Mouse (Mus musculus): ENCODE results near the gene Dlx1.

Gene Dlx1

DNA sequence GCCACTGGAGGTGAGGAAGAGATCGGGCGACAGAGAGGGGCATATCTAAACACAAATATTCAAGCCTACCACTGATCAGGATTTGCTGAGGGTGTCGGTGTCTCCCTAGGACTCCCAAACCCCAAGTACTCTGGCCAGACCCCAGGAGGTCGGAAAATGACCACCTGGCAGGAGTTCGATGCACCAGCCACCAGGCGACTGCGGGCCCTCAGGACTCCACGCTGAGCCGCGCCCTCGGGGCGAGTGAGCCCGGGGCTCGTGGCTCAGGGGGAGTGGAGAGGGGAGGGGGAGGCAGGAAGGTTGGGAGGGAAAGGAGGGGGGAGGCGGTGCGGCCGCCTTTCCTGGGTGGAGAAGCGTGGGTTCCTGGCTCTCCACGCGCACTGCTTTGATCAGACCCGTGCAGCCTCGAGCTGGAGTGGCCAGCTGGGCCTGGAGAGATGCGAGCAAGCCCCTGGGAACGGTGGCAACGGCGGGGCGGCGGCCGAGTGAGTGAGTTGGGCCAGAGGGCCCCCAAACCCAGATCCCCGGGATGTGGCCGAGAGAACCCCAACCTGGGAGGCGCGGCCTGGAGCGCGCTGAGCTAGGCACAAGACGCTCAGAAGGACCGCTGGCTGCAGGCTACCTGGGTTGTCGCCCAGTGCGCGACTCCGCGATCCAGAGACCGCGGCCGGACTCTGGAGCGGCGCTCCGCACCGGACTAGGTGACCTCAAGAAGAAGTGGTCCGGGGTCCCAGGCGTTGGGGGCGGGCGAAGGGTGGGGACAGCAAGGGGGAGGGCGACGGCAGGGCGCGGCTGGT is 999 bp downstream of the Dlx1 start:
- no peak for DNase-seq

DNA sequence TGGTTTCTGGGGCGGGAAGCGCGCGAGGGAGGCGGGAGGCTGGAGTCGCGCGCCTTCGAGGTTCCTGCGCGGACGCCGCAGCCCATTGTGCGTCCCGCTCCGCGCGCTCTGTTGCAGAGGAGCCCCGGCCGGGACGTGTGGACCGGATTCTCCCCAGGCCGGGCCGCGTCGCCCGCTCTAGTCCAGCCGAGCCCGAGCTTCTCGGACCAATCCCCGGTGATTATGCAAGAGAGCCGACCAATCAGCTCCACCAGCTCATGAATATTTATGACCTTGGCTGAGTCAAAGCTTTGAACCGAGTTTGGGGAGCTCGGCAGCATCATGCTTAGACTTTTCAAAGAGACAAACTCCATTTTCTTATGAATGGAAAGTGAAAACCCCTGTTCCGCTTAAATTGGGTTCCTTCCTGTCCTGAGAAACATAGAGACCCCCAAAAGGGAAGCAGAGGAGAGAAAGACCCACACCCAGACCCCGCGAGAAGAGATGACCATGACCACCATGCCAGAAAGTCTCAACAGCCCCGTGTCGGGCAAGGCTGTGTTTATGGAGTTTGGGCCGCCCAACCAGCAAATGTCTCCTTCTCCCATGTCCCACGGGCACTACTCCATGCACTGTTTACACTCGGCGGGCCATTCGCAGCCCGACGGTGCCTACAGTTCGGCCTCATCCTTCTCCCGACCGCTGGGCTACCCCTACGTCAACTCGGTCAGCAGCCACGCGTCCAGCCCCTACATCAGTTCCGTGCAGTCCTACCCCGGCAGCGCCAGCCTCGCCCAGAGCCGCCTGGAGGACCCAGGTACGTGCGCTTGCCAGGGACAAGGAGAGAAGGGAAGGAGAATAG is 1.8 kb downstream of the Dlx1 start:
- DNase-seq: peak; percentile 62

DNA sequence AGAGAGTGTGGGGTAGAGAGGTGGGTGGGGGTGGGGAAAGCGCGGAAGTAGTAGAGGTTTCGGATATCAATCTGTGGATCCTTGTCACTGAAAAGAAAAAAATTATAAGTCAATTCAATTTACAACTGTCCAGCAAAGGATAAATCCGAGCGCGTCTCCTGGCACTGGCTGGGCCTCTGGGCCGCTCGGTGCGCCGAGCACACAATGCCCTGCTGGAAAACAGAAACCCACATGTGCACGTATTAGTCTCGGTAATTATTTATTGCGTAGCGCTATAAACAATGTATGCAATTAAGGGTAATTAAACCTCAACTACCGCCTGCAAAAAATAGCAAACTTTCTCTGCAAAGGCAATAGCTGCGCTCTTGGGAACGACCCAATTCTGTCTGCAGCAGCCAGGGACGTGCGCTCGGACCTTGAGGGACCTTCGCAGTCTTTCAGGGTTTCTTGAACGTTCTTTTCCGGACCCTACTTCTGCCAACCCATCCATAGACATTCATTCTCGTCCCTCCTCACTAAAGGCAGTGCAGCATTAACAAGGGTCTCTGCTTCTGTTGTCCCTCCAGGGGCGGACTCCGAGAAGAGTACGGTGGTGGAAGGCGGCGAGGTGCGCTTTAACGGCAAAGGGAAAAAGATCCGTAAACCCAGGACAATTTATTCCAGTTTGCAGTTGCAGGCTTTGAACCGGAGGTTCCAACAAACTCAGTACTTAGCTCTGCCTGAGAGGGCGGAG is 2.6 kb downstream of the Dlx1 start:
- no peak for DNase-seq

DNA sequence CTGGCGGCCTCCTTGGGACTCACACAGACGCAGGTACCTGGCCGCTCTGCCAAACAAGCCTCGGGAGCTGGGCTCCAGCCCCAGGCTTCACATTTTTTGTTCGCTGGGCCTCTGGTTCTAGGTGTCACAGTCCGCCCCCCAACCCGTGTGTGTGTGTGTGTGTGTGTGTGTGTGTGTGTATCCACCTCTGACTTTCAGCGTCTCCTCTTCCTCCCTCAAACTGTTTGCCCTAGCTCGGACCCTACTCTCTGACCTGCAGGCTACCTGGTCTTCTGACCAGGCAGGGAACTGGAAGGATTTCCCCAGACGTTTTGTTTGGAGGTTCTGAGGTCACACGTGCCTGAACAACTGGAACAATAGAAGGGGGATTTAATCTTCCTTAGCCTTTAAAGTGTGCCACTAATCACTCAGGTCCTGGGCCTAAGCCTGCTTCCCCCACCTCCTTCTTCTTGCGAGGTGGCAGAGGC is 3.2 kb downstream of the Dlx1 start:
- DNase-seq: no peak

DNA sequence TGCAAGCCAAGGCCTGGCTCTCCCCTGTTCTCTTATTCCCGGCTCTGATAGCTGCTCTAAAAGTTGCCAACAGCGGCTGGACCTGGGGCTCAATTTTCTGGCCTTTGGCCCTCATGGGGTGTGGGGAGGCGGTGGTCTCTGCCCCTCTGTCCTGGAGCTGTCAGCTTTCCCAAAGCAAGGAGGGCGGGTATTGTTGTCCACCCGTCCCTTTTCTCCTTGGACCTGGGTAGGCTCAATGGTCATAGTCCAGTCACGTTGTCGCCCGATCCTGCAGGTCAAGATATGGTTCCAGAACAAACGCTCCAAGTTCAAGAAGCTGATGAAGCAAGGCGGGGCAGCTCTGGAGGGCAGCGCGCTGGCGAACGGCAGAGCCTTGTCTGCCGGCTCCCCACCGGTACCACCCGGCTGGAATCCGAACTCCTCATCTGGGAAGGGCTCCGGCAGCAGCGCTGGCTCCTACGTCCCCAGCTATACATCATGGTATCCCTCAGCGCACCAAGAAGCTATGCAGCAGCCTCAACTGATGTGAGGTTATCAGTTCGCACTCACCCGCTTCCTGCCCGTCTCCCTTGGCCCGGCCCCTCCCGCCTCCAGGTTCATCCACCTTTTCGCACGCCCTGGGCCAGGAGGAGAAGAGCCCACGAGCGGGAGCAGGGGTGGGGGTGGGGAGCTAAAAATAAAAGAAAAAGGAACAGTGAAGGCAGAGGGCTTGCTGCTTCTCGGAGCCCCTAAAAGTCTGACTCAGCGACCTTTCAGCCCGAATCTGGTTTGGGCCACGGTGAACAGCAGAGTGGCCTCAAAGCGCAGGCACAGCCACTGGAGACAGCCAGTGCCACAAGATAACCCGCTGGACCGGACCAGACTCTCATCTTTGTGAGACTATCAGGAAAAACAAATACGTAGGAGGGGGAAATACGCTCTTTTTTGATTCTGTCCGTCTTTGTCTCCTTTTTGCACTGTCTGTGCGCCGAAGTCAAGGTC is 4.4 kb downstream of the Dlx1 start:
- no peak for DNase-seq

DNA sequence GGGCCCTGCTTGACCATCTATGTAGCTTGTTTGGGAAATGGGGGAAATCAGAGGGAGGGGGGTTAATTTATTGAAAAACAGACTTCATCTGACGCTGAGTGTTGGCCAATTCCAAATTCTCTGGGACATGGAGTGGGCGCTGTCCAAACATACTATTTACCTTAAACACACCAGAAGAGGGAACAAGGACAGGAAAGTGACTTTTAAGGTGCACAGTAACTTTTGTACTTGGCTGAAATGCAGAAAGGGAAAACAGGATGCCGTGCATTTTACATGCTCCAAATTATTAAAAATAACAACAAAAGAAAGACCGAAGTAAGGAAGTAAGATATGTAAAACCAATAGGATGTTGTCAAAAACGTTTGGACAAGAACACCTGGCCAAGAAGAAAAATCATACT is 5.2 kb downstream of the Dlx1 start:
- no peak for DNase-seq

DNA sequence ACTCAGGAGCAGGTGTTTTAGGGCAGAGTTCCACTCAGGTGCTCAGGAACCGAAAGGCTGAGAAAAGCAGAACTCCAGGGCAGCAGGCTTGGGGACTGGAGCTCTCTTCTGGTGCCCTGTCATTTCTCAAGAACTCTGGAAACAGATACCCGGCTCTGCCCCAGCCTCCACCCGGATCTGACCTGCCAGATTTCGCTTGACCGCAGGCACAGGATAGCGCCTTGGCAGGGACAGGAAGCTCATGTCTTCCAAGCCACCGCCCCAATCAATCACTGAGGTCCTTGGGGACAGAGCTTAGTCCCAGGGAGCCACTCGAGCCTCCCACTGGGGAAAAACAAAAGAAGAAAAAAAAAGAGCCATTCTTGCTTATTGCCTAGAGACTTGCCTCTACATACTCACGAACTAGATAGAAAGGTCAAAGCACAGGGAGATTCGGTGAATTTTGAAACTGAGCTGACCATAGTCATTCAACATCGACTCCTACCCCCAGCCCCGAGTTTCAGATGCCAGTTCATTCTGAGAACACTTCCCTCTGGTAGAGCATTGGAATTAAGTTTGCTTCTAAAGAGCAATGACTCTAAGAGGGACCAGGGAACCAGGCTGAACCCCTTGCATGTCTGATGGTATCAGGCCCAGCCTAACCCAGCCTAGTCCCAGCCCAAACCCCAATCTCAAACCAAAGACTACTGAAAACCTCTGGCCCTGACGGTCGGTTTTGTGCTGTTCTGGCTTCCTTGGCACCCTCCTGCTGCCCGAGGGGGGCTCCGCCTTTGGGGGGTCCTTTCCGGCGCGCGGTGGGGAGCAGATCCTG is 6.5 kb downstream of the Dlx1 start:
- no peak for DNase-seq

DNA sequence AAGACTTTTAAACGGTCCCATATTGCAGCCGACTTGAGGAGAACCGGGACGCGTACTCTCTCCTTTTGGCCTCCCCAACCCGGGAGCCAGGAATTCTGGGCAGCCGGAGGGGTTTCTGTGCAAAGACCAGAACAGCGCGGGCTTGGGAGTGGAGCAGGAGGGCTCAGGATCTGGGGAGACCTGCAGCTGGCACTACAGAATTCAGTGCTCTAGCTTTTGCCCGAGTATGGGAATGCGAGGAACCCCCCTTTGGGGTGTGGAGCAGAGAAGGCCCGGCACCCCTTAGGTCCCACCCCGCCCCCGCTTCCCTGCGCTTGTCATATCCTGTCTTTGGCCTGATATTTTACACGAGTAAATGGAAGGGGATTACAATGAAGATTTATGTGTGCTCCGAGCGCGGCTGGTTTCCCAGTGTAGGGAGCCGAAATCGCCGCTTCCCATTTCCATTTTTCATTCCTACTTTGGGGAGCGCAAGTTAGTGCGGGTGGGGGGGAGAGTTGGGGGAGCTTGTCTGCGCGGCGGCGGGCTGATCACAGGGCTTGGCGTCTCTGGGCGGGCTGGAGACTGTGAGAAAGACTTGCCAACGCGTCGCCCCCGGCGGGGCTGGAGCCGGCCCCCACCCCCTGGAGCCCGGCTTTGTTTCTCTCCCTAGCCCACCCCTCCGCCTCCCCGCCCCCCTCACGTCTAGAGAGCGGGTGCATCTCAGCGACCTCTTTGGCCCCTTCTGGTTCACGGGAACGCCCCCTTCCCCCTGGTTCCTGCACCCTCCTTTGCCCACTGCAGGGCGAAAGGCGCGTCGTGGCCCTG is 12.9 kb downstream of the Dlx1 start:
- no peak for DNase-seq

DNA sequence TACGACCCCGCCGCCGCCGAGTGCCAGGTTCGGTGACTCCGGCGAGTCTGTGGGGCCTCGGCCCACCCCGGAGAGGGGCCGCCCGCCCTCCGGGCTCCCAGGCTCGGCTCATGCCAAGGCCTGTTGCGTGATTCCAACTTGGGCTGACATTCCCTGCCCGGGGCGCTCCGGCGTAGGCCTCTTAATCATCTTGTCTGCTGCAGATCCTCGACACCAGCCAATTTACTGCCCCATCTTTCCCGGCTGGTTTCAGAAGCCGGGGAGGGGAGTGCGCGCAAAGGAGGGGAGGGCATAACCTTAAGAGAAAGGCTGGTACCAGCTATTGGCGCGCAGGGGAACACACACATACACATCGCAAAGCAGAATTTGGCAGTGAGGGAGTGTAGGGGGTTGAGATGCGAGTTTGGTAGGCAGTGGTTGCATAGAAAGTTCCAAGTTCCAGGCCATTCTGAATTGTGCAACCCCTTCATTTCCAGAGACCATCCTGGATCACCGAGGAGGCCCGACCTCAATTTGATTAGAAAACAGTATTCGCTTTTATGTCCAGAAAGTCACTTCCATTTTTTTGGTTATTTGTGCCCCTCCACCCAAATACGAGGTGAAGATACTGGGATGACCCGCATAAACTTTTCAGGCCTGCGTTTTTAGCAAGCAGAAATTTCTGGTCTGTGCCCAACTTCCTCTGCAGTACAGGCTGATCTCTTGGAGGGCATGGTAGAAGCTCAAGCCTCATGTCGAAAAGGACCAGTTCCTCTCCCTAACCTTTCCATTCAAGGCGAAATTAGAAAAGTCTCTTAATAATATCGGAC is 13.7 kb downstream of the Dlx1 start:
- no peak for DNase-seq

DNA sequence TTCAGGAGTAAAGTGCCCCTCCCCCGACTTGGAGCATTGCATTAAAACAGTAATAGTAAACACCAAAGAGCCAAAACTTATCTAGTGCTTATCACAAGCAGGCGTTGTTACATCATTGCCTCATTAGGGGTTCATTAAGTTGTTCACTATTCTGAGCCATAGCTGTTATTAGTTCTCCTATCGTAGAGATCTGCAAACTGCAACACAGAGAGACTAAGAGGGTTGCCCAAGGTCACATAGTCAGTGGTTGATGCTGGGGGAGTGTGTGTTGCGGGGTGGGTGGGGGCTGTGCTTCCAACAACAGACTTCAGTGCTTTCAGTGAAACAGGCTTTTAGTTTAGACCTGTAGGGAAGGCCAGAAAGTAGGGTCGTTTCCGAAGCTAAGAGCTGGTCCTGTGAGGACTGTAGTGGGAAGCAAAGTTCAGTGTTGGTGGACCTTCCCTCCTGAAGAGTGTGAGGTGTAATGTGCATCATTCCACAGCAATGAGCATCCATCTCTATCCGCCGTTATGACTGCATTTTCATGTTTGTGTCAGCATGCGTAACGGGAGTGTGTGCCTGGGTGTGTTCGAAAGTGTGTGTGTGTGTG is 14.4 kb downstream of the Dlx1 start:
- DNase-seq: no peak

DNA sequence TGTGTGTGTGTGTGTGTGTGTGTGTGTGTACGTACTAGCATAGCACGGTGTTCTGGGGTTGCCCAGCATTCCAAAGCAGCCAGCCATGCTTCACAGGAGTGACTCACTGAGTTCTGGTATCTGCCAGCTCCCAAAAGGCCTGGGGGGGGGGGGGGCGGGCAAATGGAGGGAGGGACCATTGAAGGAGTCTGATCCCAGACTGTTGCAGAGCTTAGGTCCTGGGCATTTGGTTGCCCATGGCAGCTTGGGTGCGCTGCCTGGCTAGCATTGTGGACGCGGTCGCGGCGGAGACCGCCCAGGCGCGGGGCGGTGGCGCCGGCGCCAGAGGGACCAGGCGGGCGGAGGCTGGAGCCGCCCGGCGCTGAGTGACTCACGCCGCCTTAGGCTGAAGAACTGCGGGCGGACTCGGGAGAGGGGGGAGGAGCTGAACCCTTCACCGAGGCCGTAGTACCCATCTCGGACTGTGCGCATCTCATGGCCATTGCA is 14.9 kb downstream of the Dlx1 start:
- no peak for DNase-seq

DNA sequence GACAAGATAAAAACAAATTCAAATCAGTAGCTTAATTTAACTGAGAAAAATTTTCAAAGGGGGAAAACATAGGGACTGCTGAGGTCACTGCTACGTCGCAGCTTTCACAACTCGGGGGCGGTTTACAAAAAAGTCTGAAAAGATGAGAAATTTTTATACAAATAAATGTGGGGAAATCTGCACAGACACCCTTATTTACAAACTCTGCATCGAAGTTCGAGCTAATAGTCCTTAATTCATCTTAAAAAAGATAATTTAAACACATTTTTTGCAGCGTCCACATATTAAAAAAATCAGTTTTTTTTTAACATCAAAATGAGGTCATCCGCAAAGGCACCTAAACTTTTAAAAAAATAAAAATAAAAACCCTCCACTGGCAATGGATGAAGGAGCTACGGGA is 15.6 kb downstream of the Dlx1 start:
- DNase-seq: no peak

DNA sequence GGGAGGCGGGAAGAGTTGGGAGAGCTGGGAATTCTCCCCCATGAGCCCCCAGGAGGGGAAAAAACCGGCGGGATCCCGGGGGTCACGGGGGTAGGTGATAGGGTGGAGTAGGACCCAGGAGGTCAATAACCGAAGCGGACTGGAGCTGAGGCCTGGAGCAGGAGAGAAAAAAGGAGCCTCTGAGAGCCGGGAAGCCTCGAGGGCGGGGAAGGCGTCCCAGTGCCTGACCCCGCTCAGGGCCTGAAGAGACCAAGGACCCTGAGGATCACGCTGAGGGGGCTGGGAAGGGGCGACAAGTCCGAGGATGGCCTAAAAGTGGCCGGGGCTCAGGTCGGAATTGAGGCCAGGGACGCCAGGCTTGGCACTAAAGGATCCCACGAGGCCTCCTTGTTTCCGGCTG is 16.0 kb downstream of the Dlx1 start:
- no peak for DNase-seq

DNA sequence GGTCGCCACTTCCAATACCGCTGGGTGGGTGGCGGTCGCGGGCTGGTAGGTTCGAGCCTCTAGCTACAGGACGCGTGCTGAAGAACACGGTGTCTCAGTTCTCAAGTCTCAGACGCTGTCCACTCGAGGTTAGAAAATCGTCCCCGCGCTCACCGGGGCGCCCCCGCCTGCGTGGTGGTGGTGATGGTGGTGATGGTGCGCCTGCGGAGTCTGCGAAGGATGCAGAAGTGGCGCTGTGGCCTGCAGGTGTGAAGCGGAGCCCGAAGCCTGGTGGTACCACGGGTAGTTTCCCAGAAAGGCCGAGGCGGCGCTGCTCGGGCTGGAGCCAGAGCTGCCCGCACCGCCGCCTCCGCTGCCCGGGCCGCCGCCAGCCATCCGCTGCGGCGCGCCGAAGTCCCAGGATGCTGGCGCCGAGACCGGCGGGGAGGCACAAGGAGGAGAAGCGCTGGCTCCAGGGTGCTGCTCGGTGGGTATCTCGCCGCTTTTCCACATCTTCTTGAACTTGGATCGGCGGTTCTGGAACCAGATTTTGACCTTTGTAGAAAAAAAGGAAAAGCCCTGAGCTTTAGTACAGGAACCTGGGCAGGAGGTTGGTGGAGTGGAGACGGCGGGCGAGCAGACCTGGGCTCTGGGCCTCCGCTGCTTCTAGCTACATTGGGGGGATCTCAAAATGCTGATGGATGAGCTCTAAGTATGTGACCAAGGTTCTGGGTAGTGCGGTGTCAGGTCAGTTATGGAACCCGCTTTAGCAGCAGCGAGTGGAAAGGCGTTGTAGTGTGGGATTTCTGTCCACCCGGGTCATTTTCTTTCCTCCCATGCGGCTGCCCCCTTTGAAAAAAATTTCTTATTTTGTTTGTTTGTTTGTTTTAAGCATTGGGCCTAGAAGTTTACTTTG is 16.7 kb downstream of the Dlx1 start:
- no peak for DNase-seq

DNA sequence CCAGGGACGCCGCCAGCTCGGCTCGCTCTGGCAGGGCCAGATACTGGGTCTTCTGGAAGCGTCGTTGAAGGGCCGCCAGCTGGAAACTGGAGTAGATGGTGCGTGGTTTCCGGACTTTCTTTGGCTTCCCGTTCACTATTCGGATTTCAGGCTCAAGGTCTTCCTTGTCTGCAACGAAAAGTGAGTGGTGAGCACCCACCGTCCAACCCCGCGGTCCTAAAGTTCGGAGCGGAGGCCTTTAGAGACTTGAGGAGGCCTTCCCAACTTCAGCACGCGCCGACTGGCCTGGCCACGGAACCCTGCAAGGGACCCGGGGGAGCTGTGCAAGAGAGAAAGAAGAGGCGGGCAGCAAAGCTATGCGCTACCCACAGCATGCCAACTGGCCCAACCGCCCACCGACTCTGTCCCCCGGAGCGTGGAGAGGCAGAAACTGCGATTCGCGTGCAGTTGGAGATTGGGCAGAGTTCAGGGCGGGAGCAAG is 17.5 kb downstream of the Dlx1 start:
- no peak for DNase-seq

DNA sequence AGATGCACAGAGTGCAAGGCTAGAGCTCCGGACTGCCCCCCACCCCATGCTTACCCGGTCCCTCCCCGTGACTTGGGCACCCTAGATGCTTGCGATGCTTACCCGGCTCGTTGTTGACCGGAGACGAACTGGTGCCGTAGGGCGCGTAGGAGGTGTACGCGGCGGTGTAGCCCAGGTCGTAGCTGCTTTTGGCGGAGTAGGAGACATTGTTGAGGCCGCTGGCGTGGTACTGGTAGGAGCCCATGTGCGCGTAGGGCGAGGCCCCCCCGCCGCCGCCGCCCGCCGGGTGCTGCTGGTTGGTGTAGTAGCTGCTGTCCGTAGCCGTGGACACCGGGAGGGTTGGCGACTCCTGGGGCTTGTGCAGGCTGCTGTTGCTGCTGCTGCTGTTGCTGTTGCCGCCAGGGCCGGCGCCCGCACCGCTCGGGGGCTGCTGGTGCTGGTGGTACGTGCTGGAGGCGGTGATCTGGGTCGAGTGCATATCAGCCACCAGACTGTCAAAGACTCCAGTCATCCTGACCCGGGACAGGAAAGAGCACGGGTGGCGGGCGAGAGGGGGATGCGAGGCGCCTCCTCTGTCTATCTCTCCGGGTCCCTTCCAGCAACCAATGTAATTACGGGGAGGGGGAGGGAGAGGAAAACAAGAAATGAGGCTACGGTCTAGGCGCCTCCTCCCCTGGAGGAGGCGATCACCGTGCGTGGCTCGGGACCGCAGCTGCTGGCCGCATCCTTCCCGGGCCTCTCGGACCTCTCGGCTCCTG is 18.1 kb downstream of the Dlx1 start:
- DNase-seq: peak; percentile 42

DNA sequence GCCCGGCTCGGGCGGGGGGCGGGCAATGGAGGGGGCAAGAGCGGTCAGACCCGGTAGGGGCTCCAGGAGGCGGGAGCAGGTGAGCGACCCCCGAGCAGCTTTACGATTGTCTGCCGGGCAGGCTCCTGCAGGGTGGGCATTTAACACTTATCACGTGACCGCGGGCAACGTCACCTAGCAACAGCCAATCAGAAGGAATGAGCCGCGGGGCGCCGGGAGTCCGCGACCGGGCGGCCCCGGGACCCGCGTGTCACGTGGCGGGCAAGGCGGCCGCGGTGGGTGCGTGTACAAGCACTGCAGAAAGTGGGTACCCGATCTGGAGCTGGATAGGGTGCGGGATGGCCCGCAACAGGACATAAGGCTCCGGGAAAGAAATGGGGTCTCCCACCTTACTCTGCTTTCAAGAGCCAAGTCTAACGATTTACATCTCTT is 18.7 kb downstream of the Dlx1 start, which contains the start of gene Dlx2:
Gene Dlx2, minus strand, starts transcription at position 115 of the 432 bp plus-strand sequence.
- DNase-seq: peak; percentile 60
